In the genomic region with DNA sequence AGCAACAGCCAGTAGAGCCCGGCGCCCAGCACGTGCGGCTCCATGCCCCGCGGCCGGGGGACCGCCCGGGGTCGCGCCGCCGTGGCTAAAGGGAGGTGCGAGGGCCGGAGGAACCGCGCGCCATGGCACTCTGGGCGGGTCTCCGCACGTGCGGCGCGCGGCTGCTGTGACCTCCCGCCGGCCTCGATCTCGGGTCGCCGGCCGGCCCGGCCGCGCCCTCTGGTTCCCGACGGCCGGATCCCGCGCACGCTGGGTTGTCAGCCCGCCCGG, we compare ENCODE assay signal across 8 mouse cellular contexts. TPM values are rescaled to one million over a fixed set of nuclear protein-coding genes. Genes with fewer than 3 reads are reported as not detected.
DNase-seq lines count a peak whose midpoint lies in the region; ATAC-seq and TF ChIP-seq lines count a peak whose summit lies in the region.

No protein-coding gene starts in this region.

- TF ChIP-seq EP300 in ES-Bruce4 (IDR thresholded peaks at IDR 0.05; ENCODE audit: insufficient read depth, low read depth, low read length), result no peak
- TF ChIP-seq EP300 in liver, postnatal 0 days (IDR thresholded peaks at IDR 0.05; ENCODE audit: low read depth), result no peak

- no peak for TF ChIP-seq CTCF in ES-Bruce4 (IDR thresholded peaks at IDR 0.05; ENCODE audit: low read depth, low read length)
- no peak for TF ChIP-seq CTCF in liver, postnatal 0 days (IDR thresholded peaks at IDR 0.05; ENCODE audit: low read depth)

- peak overlapping the region; percentile 58 to 86 for H3K27ac ChIP-seq in heart, embryonic 14.5 days (replicated peaks in 1 of 2; ENCODE audit: control insufficient read depth in 1 of 2, insufficient read depth in 1 of 2, low read depth in 2 of 2, low read length in 2 of 2)
- H3K27ac ChIP-seq in ES-Bruce4 (ENCODE audit: insufficient read depth, low read length), result no peak overlapping the region
- H3K27ac ChIP-seq in forebrain, embryonic 16.5 days (ENCODE audit: low read length), result no peak overlapping the region
- H3K27ac ChIP-seq in liver, postnatal 0 days (ENCODE audit: low read depth), result peak overlapping the region; percentile 89

- TF ChIP-seq POLR2A in ES-Bruce4 (IDR thresholded peaks at IDR 0.05; ENCODE audit: insufficient read depth, low read length), result no peak

- peaks cover 30 to 36% of the 10 kb centered on the region in 2 experiments for H3K4me1 ChIP-seq in heart, embryonic 14.5 days (ENCODE audit: control insufficient read depth in 2 of 2, insufficient read depth in 2 of 2, low read length in 2 of 2)
- peaks cover 5% of the 10 kb centered on the region for H3K4me1 ChIP-seq in ES-Bruce4 (ENCODE audit: control insufficient read depth, insufficient read depth, low read length)
- peaks cover 25% of the 10 kb centered on the region for H3K4me1 ChIP-seq in forebrain, embryonic 16.5 days (replicated peaks; ENCODE audit: control insufficient read depth, insufficient read depth, low read length)
- H3K4me1 ChIP-seq in liver, postnatal 0 days (ENCODE audit: insufficient read depth), result peaks cover 39% of the 10 kb centered on the region

- under 1% methylated on average over 42 of the region's 43 CpGs for WGBS in heart, embryonic 14.5 days
- 0% methylated on average over 42 of the region's 43 CpGs for WGBS in forebrain, embryonic 16.5 days
- WGBS in liver, postnatal 0 days (ENCODE audit: insufficient replicate concordance), result 0% methylated on average over 23 of the region's 43 CpGs

- H3K36me3 ChIP-seq in heart, embryonic 14.5 days (ENCODE audit: control insufficient read depth, insufficient read depth, low read length), result no peaks in the 10 kb centered on the region
- 0 out of 2 replicates have a peak, but pooled peaks cover 4% of the 10 kb centered on the region for H3K36me3 ChIP-seq in ES-Bruce4 (ENCODE audit: control insufficient read depth, insufficient read depth, low read length, poor library complexity, severe bottlenecking)
- H3K36me3 ChIP-seq in forebrain, embryonic 16.5 days (ENCODE audit: control insufficient read depth, insufficient read depth), result no peaks in the 10 kb centered on the region
- no peaks in the 10 kb centered on the region for H3K36me3 ChIP-seq in liver, postnatal 0 days (replicated peaks; ENCODE audit: insufficient read depth, low read length)

- no peak for ATAC-seq in heart, embryonic 14.5 days (ENCODE audit: insufficient number of reproducible peaks, insufficient read depth, low FRiP score, low read depth)
- ATAC-seq in forebrain, embryonic 16.5 days, result no peak
- ATAC-seq in liver, postnatal 0 days, result peak; percentile 32

- peak overlapping the region; percentile 67 to 77 for H3K4me3 ChIP-seq in heart, embryonic 14.5 days (ENCODE audit: control insufficient read depth in 1 of 2, insufficient read depth in 1 of 2, low read depth in 1 of 2, low read length in 2 of 2)
- peak overlapping the region; percentile 68 for H3K4me3 ChIP-seq in ES-Bruce4 (ENCODE audit: low read depth, low read length)
- H3K4me3 ChIP-seq in forebrain, embryonic 16.5 days (replicated peaks; ENCODE audit: low read length), result peak overlapping the region; percentile 52
- H3K4me3 ChIP-seq in liver, postnatal 0 days (ENCODE audit: low read depth, low read length), result peak overlapping the region; percentile 91

- no peaks in the 10 kb centered on the region for H3K27me3 ChIP-seq in heart, embryonic 14.5 days (ENCODE audit: control insufficient read depth, insufficient read depth, low read length)
- H3K27me3 ChIP-seq in ES-Bruce4 (ENCODE audit: control insufficient read depth, insufficient read depth, low read length, poor library complexity, severe bottlenecking), result no peaks in the 10 kb centered on the region
- peaks cover 22% of the 10 kb centered on the region for H3K27me3 ChIP-seq in forebrain, embryonic 16.5 days (replicated peaks; ENCODE audit: control insufficient read depth, insufficient read depth, low read length)
- H3K27me3 ChIP-seq in liver, postnatal 0 days (ENCODE audit: insufficient read depth, low read length), result no peaks in the 10 kb centered on the region

- H3K9me3 ChIP-seq in heart, embryonic 14.5 days (ENCODE audit: control insufficient read depth, low read length), result no peaks in the 10 kb centered on the region
- no peaks in the 10 kb centered on the region for H3K9me3 ChIP-seq in ES-Bruce4 (replicated peaks; ENCODE audit: control insufficient read depth, insufficient read depth, low read length, poor library complexity, severe bottlenecking)
- no peaks in the 10 kb centered on the region for H3K9me3 ChIP-seq in forebrain, embryonic 16.5 days (ENCODE audit: control insufficient read depth, low read length)
- no peaks in the 10 kb centered on the region for H3K9me3 ChIP-seq in liver, postnatal 0 days (ENCODE audit: low read length)

- peak overlapping the region; percentile 91 for H3K9ac ChIP-seq in heart, embryonic 14.5 days (ENCODE audit: low read length)
- peak overlapping the region; percentile 96 for H3K9ac ChIP-seq in ES-Bruce4 (ENCODE audit: low read depth, poor library complexity, severe bottlenecking)
- peak overlapping the region; percentile 61 for H3K9ac ChIP-seq in forebrain, embryonic 16.5 days (replicated peaks; ENCODE audit: low read depth, low read length)
- peak overlapping the region; percentile 87 for H3K9ac ChIP-seq in liver, postnatal 0 days (replicated peaks)

- H3K4me2 ChIP-seq in heart, embryonic 14.5 days (ENCODE audit: low read length), result peak overlapping the region; percentile 92
- H3K4me2 ChIP-seq in forebrain, embryonic 16.5 days (ENCODE audit: low read length), result peak overlapping the region; percentile 67
- H3K4me2 ChIP-seq in liver, postnatal 0 days (ENCODE audit: low read depth, low read length), result peak overlapping the region; percentile 96

- no peak for DNase-seq in heart, postnatal 4 days
- no peak for DNase-seq in liver, postnatal 0 days
- DNase-seq in MN1 (ENCODE audit: low spot score), result no peak
- no peak for DNase-seq in cerebellum, postnatal 4 days (ENCODE audit: low spot score in 2 of 2)
- no peak for DNase-seq in layer of hippocampus, adult 9-11 months

RNA-seq across cellular contexts. Expression of gene Piezo1, which starts 0.2 kb away (rescaled TPM):
- 14.9 and 16.3 TPM in 2 replicates for polyA plus RNA-seq in heart, embryonic 14.5 days (2014; fragmentation: Nextera tagmentation; extraction: Ambion mirVana)
- 10 to 100 TPM; 53.7 to 55.4 TPM for total RNA-seq in heart, postnatal 4 days (2021)
- polyA plus RNA-seq in ES-Bruce4 (2011; ENCODE audit: insufficient read depth, insufficient read length, low read depth, missing spikeins), result 59.4 and 61.6 TPM in 2 replicates
- polyA plus RNA-seq in forebrain, embryonic 16.5 days (2015; fragmentation: Nextera tagmentation; extraction: Ambion mirVana), result 1.9 and 3.4 TPM in 2 replicates
- polyA plus RNA-seq in liver, postnatal 0 days (2015; fragmentation: Nextera tagmentation; extraction: Ambion mirVana), result 2.6 and 3.4 TPM in 2 replicates

RNA-seq across cellular contexts. Expression of gene Cdt1, which starts 16.9 kb away (rescaled TPM):
- polyA plus RNA-seq in heart, embryonic 14.5 days (2014; fragmentation: Nextera tagmentation; extraction: Ambion mirVana), result 23.2 and 27.6 TPM in 2 replicates
- total RNA-seq in heart, postnatal 4 days (2021), result 10 to 100 TPM; 36.5 to 38.2 TPM
- polyA plus RNA-seq in ES-Bruce4 (2011; ENCODE audit: insufficient read depth, insufficient read length, low read depth, missing spikeins), result 63.7 and 68.6 TPM in 2 replicates
- 12.0 and 13.9 TPM in 2 replicates for polyA plus RNA-seq in forebrain, embryonic 16.5 days (2015; fragmentation: Nextera tagmentation; extraction: Ambion mirVana)
- 19.8 and 23.7 TPM in 2 replicates for polyA plus RNA-seq in liver, postnatal 0 days (2015; fragmentation: Nextera tagmentation; extraction: Ambion mirVana)

RNA-seq across cellular contexts. Expression of gene Aprt, which starts 25.8 kb away (rescaled TPM):
- polyA plus RNA-seq in heart, embryonic 14.5 days (2014; fragmentation: Nextera tagmentation; extraction: Ambion mirVana), result 240 and 243 TPM in 2 replicates
- 10 to 100 TPM; 58.5 to 58.8 TPM for total RNA-seq in heart, postnatal 4 days (2021)
- 325 and 344 TPM in 2 replicates for polyA plus RNA-seq in ES-Bruce4 (2011; ENCODE audit: insufficient read depth, insufficient read length, low read depth, missing spikeins)
- polyA plus RNA-seq in forebrain, embryonic 16.5 days (2015; fragmentation: Nextera tagmentation; extraction: Ambion mirVana), result 184 and 204 TPM in 2 replicates
- 223 and 249 TPM in 2 replicates for polyA plus RNA-seq in liver, postnatal 0 days (2015; fragmentation: Nextera tagmentation; extraction: Ambion mirVana)

Comparison
In these comparisons a context has a peak if more than half of its experiments do, and no peak if none do; other contexts are left out.
1. H3K27ac ChIP-seq: peak in heart, embryonic 14.5 days (2 of 2) and liver, postnatal 0 days (single experiment); none in ES-Bruce4 (single experiment) and forebrain, embryonic 16.5 days (single experiment).
2. Peak in every context shown above with its lines, with median percentiles within 50 percentile points of each other: H3K4me2 ChIP-seq, H3K4me3 ChIP-seq and H3K9ac ChIP-seq.